Mouse (Mus musculus): ENCODE measurements around the gene Fam71e1. TPM values are rescaled to one million over a fixed set of nuclear protein-coding genes. Genes with fewer than 3 reads are reported as not detected.

The Fam71e1 gene
- polyA plus RNA-seq, 1 experiment = 9.4 TPM

DNA sequence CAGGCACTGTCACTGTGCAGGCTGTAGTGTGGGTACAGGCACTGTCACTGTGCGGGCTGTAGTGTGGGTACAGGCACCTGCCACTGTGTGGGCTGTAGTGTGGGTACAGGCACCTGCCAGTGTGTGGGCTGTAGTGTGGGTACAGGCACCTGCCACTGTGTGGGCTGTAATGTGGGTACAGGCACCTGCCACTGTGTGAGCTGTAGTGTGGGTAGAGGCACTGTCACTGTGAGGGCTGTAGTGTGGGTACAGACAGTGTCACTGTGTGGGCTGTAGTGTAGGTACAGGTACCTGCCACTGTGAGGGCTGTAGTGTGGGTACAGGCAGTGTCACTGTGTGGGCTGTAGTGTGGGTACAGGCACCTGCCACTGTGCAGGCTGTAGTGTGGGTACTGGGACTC lies 12.3 kb upstream of the Fam71e1 start:
- no peak overlapping the region for H3K27ac ChIP-seq (ENCODE audit: control insufficient read depth, insufficient read depth, low read length)
- no peak for DNase-seq
- no peaks in the 10 kb centered on the region; the same call in 1 of the 2 replicates for H3K36me3 ChIP-seq (ENCODE audit: control insufficient read depth, insufficient read depth, low read length)
- no peak for TF ChIP-seq CTCF (IDR thresholded peaks at IDR 0.05; ENCODE audit: borderline replicate concordance, control insufficient read depth, extremely low read depth, insufficient read depth, low read length, poor library complexity)
- TF ChIP-seq POLR2A (IDR thresholded peaks at IDR 0.05; ENCODE audit: control insufficient read depth, extremely low read depth, insufficient read depth, low read length, poor library complexity) = no peak
- H3K27me3 ChIP-seq (ENCODE audit: control insufficient read depth, insufficient read depth, low read length) = no peaks in the 10 kb centered on the region; the same call in 1 of the 2 replicates
- H3K4me1 ChIP-seq (replicated peaks; ENCODE audit: control insufficient read depth, insufficient read depth, low read length) = no peaks in the 10 kb centered on the region
- no peak overlapping the region for H3K4me3 ChIP-seq (ENCODE audit: control insufficient read depth, insufficient read depth, low read length)
- 89% methylated on average over 1 of the region's 1 CpGs for whole genome bisulfite sequencing

DNA sequence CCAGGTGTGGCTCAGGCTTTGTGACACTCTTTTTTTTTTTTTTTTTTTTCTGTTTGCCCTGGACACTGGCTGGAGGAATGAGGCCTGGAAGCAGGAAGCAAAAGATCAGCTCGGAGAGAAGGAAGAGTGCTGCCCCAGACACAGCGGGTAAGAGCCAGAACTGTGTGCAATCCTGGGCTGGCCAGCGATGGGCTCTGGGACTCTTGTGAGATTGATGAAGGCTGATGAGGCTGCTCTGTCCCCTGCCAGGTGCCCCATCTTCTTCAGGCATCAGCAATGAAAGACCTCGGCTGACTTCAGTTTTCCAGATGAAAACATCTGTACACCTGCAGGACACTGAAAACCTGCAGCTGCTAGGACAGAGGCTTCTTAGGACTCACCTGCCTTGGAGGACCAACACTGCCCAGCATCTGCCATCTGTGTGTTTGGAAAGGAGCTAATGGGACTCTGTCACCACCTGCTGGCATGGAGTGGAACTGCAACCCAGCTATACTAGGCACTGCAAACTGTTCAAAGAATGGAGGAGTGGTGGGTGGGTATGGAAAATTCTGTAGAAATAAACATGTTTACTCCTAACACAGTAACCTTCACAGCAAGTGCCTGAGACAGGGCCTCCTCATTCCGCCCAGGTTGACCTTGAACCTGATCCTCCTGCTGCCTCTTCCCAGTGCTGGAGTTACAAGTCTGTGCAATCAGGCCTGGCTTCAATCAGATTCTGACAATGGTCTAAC lies 11.4 kb upstream of the Fam71e1 start:
- 59% methylated on average over 5 of the region's 5 CpGs for WGBS
- TF ChIP-seq CTCF (IDR thresholded peaks at IDR 0.05; ENCODE audit: borderline replicate concordance, control insufficient read depth, extremely low read depth, insufficient read depth, low read length, poor library complexity) (no peak), POLR2A (IDR thresholded peaks at IDR 0.05; ENCODE audit: control insufficient read depth, extremely low read depth, insufficient read depth, low read length, poor library complexity) (no peak)
- H3K27me3 ChIP-seq (ENCODE audit: control insufficient read depth, insufficient read depth, low read length) = no peaks in the 10 kb centered on the region; the same call in 1 of the 2 replicates
- DNase-seq = peak; percentile 73
- H3K4me3 ChIP-seq (ENCODE audit: control insufficient read depth, insufficient read depth, low read length) = no peak overlapping the region
- no peak overlapping the region for H3K27ac ChIP-seq (ENCODE audit: control insufficient read depth, insufficient read depth, low read length)
- no peaks in the 10 kb centered on the region; the same call in 1 of the 2 replicates for H3K36me3 ChIP-seq (ENCODE audit: control insufficient read depth, insufficient read depth, low read length)
- H3K4me1 ChIP-seq (replicated peaks; ENCODE audit: control insufficient read depth, insufficient read depth, low read length) = peaks cover 4% of the 10 kb centered on the region; the same call in 1 of the 2 replicates

DNA sequence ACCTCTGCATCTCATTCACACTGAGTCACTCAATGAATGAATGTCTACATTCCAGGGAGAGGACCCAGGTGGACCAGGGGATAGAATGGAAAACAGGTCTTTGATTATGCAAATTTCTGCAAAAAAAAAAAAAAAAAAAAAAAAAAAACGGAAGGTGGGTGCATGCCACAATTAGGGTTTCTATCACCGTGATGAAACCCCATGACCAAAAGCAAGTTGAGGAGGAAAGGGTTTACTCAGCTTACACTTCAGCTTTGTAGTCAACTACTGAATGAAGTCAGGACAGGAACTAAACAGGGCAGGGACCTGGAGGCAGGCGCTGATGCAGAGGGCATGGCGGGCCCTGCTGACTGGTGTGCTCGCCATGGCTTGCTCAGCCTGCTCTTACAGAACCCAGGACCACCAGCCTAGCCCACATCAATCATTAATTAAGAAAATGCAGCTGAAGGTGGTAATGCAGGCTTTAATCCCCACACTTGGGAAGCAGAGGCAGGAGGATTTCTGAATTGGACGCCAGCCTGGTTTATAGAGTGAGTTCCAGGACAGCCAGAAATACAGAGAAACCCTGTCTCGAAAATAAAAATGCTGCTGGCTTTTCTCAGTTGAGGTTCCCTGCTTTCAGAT lies 10.7 kb upstream of the Fam71e1 start:
- Histone ChIP-seq H3K27me3 (ENCODE audit: control insufficient read depth, insufficient read depth, low read length) (no peaks in the 10 kb centered on the region; the same call in 1 of the 2 replicates), H3K27ac (ENCODE audit: control insufficient read depth, insufficient read depth, low read length) (no peak overlapping the region), H3K4me1 (replicated peaks; ENCODE audit: control insufficient read depth, insufficient read depth, low read length) (peaks cover 10% of the 10 kb centered on the region; the same call in 1 of the 2 replicates), H3K36me3 (ENCODE audit: control insufficient read depth, insufficient read depth, low read length) (no peaks in the 10 kb centered on the region; the same call in 1 of the 2 replicates), H3K4me3 (ENCODE audit: control insufficient read depth, insufficient read depth, low read length) (no peak overlapping the region)
- WGBS = 89% methylated on average over 7 of the region's 7 CpGs
- DNase-seq = no peak
- TF ChIP-seq CTCF (IDR thresholded peaks at IDR 0.05; ENCODE audit: borderline replicate concordance, control insufficient read depth, extremely low read depth, insufficient read depth, low read length, poor library complexity) (no peak), POLR2A (IDR thresholded peaks at IDR 0.05; ENCODE audit: control insufficient read depth, extremely low read depth, insufficient read depth, low read length, poor library complexity) (no peak)

- no peak for DNase-seq
- Histone ChIP-seq H3K4me3 (ENCODE audit: control insufficient read depth, insufficient read depth, low read length) (no peak overlapping the region), H3K4me1 (replicated peaks; ENCODE audit: control insufficient read depth, insufficient read depth, low read length) (peaks cover 10% of the 10 kb centered on the region; the same call in 1 of the 2 replicates), H3K36me3 (ENCODE audit: control insufficient read depth, insufficient read depth, low read length) (no peaks in the 10 kb centered on the region; the same call in 1 of the 2 replicates), H3K27ac (ENCODE audit: control insufficient read depth, insufficient read depth, low read length) (no peak overlapping the region), H3K27me3 (ENCODE audit: control insufficient read depth, insufficient read depth, low read length) (no peaks in the 10 kb centered on the region; the same call in 1 of the 2 replicates)
- TF ChIP-seq POLR2A (IDR thresholded peaks at IDR 0.05; ENCODE audit: control insufficient read depth, extremely low read depth, insufficient read depth, low read length, poor library complexity) = no peak
- 91% methylated on average over 13 of the region's 13 CpGs for WGBS
Observed at GRCm38 (mm10) chr7:44486927-44487575, 9.3 kb upstream of the Fam71e1 start.

- no peak for DNase-seq
- no peaks in the 10 kb centered on the region for H3K27me3 ChIP-seq (ENCODE audit: control insufficient read depth, insufficient read depth, low read length)
- no peak for TF ChIP-seq POLR2A (IDR thresholded peaks at IDR 0.05; ENCODE audit: control insufficient read depth, extremely low read depth, insufficient read depth, low read length, poor library complexity)
- no peak for TF ChIP-seq CTCF (IDR thresholded peaks at IDR 0.05; ENCODE audit: borderline replicate concordance, control insufficient read depth, extremely low read depth, insufficient read depth, low read length, poor library complexity)
- H3K27ac ChIP-seq (ENCODE audit: control insufficient read depth, insufficient read depth, low read length) = no peak overlapping the region
- 95% methylated on average over 7 of the region's 7 CpGs for WGBS
- no peaks in the 10 kb centered on the region; the same call in 1 of the 2 replicates for H3K36me3 ChIP-seq (ENCODE audit: control insufficient read depth, insufficient read depth, low read length)
- H3K4me3 ChIP-seq (ENCODE audit: control insufficient read depth, insufficient read depth, low read length) = no peak overlapping the region
- peaks cover 10% of the 10 kb centered on the region; the same call in 1 of the 2 replicates for H3K4me1 ChIP-seq (replicated peaks; ENCODE audit: control insufficient read depth, insufficient read depth, low read length)
Observed at GRCm38 (mm10) chr7:44487936-44488335, 8.4 kb upstream of the Fam71e1 start.

GRCm38 (mm10) chr7:44488545-44488944 lies 7.8 kb upstream of the Fam71e1 start:
- no peak for TF ChIP-seq POLR2A (IDR thresholded peaks at IDR 0.05; ENCODE audit: control insufficient read depth, extremely low read depth, insufficient read depth, low read length, poor library complexity)
- TF ChIP-seq CTCF (IDR thresholded peaks at IDR 0.05; ENCODE audit: borderline replicate concordance, control insufficient read depth, extremely low read depth, insufficient read depth, low read length, poor library complexity) = no peak
- no peak overlapping the region for H3K27ac ChIP-seq (ENCODE audit: control insufficient read depth, insufficient read depth, low read length)
- H3K4me3 ChIP-seq (ENCODE audit: control insufficient read depth, insufficient read depth, low read length) = no peak overlapping the region
- H3K4me1 ChIP-seq (replicated peaks; ENCODE audit: control insufficient read depth, insufficient read depth, low read length) = peaks cover 10% of the 10 kb centered on the region; the same call in 1 of the 2 replicates
- no peak for DNase-seq
- H3K27me3 ChIP-seq (ENCODE audit: control insufficient read depth, insufficient read depth, low read length) = no peaks in the 10 kb centered on the region
- WGBS = 98% methylated on average over 8 of the region's 8 CpGs
- H3K36me3 ChIP-seq (ENCODE audit: control insufficient read depth, insufficient read depth, low read length) = no peaks in the 10 kb centered on the region; the same call in 1 of the 2 replicates
